Mouse (Mus musculus) testis, adult 2 months (tissue): Measurements from ENCODE around the gene Tmem229a.

ENCODE experiments used
- CTCF ChIP-seq: fragments of 200-500 bp; IDR thresholded peaks from 2 replicates; pipeline ENCODE4 v1.5.1; 2012; ENCODE audit warnings: low read depth, mild to moderate bottlenecking, inconsistent platforms, low read length, moderate library complexity; ENCODE audit not compliant: control insufficient read depth, insufficient read depth, insufficient replicate concordance
- POLR2A ChIP-seq: fragments of 200-500 bp; IDR thresholded peaks from 2 replicates; pipeline ENCODE4 v1.6.1; 2012; ENCODE audit warnings: low read depth, mild to moderate bottlenecking, inconsistent platforms, low read length, moderate library complexity; ENCODE audit not compliant: control insufficient read depth

DNA sequence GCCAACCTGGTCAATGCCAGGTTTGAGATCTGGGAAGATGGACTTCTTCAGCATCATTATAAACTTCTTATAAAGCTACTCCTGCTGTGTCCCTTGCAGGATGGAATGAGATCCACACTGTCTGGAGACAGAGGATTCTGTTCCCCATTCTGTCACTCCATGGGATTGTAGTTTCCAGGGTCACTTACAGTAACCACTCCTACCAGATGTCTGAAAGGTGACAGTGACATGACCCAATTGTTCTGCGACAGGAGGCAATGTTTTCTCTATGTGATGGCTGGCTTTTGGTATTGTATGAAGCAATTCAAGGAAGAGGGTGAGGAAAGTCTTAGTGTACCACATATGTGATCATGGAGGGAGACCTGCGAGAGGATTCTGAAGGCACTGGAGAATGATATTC, 48.3 kb downstream of the Tmem229a start:
- TF ChIP-seq CTCF, result no peak
- no peak for TF ChIP-seq POLR2A
